Mouse (Mus musculus) E14TG2a.4 (cell line): ENCODE results near the gene Arl15.

ENCODE experiments used
- CTCF ChIP-seq: conservative IDR thresholded peaks from 2 replicates; pipeline ENCODE4 v1.5.1; 2014; ENCODE audit warnings: low read length
- NANOG ChIP-seq: IDR thresholded peaks from 2 replicates; pipeline ENCODE4 v1.6.1; 2014; ENCODE audit warnings: borderline replicate concordance, low read length, mixed read lengths

DNA sequence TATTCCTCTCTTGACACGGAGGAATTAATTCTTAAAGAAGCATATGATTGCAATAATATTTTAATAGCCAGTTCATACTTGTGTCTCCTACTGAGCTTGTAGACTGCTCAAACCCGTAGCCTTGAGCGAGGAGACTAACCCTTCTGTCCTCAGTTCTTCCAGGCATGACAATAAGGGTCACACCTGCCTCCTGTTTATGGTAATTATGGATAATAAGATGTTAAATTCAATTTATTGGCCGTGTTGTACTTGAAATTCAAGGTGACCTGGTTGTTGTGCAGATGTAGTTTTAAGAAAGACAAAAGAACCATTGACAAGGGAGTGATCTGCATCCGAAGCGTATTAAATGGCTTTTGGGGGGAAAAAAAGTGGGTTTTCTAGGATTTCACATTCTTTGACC lies 232.0 kb downstream of the Arl15 start:
- TF ChIP-seq CTCF (no peak), NANOG (peak; percentile 88)
